1 mouse cellular context compared by ENCODE assay signal in genomic region chr17:29253236-29253635, GRCm38 (mm10).
TF ChIP-seq lines count a peak whose summit lies in the region.

No protein-coding gene starts in this region.

TF ChIP-seq in MEL, 35 proteins besides CTCF, POLR2A, EP300 and RAD21 (continued from another document):
- TF ChIP-seq CHD1 (IDR thresholded peaks at IDR 0.05; ENCODE audit: low read depth, low read length) (no peak), MAFK (IDR thresholded peaks at IDR 0.05; ENCODE audit: borderline replicate concordance, low read depth, low read length) (no peak)
